Mouse (Mus musculus) heart, adult 9 months (tissue): ENCODE measurements around the gene Rnaseh2c.

Experiments
- DNase-seq, 2 experiments: peaks; one replicate each; pipeline ENCODE4 v3.0.0; 2022; ENCODE audit warnings: low spot score in 2 of 2

Rnaseh2c gene

DNA sequence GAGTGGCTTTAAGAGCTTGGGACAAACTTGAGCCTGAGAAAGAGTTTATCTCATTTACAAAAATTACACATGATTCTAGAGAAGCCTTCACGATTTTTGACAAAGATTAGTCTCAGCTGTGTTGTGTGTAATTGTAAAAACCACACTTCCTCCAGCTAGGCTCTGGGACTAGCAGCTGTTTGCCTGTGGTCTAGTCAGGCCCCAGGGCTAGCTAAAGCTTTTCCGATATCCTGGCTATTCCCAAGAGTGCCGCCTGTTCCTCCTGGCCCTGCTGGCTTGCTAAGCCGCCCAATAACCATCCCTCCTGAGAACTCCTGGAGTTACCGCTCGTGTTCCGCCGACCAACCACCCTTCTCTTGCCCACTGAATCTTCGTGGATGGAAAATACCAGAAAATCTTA is 30.4 kb downstream of the Rnaseh2c start:
- DNase-seq, result no peak

DNA sequence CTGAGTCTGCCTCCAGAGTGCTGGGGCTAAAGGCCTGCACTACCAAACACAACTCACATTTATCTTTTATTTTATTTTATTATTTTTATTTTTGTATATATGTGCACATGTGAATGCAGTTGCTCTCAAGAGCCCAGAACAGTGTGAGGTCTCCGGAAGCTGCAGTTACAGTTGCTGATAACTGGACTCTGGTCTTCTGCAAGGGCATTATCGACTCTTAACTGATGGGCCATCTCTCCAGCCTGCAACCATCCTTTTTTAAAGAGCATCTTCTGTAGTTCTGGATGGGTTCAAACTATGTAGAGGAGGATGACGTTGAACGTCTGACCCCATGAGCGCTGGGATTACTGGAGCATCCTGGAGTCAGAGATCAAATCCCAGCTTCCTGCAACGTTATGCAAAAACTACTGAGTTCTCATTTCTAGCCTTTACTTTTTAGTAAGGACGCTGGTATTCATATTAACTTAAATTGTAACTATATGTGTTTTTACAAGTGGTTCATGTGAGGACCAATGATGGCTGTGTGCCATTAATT is 34.4 kb downstream of the Rnaseh2c start:
- DNase-seq, result no peak

DNA sequence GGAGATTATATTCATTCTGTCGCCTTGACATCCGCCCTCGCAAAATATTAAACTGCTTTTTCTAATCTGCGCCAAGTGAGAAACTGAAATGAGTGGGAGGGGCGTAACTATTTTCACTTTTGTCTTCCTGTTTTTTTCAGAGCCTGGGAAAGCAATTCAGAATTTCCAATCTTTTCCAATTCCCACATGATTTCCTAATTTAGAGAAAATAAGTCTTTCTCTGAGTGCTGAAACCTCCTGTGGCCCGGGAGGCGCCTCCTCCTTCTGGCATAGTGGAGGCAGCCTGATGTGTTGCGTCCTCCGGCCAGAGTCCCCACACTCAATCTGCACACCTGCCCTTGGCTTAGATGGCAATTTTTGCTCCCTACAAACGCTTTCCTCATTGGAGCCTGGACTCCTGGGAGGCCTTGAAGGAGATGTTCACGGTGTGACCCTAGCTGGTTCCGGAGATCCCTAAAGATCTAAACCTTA is 34.9 kb downstream of the Rnaseh2c start:
- DNase-seq, result peak; percentile 78 to 80

DNA sequence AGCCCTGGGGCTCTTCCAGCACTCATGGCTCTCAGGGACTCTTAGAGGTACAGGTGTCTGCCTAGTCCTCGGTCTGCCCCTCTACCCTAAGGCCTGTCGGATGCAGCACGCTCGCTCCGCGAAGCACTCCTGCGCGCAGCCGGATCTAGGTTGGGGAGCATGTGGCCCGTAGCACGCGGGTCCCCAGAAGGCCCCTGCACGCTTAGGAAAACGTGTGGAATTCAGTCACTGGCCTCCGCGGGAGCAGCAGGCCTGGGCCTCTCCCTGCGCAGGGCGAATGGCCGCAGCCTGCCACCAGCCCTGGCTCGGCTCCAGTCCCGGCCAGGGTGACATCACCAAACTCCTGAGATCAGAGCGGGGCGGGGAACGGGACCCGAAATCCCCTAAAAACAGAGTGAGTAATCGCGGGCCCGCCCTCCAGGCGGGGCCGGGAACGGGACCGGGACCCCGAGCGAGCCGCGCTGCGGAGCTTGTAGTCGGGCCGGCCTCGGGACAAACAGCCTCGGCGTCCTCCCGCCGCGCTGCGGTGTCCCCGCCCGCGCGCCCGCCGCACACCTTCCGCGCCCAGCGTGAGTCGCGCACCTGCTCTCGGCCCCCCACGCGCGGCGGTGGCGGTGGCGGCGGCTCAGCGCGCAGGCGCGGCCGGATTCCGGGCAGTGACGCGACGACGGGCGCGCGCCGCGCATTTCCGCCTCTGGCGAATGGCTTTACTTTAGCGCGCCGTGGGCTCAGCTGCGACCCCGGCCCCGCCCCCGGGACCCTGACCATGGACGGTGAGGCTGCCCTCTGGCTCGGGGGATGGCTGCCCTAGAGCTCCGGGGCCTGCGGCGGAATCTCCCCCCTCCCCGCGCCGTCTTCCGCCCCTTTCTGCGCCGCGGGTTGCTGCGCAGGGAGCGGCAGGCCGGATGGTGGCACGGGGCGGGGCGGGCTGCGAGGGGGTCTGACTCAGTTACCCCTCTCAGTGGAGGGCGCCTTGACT is 35.7 kb downstream of the Rnaseh2c start, which contains the start of gene Rela:
Gene Rela, plus strand, starts transcription at position 415 of the 979 bp plus-strand sequence.
- peak; percentile 94 to 95 for DNase-seq

DNA sequence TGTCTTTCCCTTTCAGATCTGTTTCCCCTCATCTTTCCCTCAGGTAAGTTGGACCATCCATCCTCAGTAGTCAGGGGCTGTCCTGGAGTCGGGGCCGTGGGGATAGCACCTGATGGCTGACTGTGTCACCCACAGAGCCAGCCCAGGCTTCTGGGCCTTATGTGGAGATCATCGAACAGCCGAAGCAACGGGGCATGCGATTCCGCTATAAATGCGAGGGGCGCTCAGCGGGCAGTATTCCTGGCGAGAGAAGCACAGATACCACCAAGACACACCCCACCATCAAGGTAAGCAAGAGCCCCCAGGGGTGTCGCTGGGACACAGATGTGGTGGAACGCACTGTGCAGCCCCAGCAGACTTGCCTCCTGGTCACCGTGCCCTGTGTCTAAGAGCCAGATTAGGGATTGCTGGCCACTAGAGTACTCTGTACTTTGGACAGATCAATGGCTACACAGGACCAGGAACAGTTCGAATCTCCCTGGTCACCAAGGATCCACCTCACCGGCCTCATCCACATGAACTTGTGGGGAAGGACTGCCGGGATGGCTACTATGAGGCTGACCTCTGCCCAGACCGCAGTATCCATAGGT is 36.8 kb downstream of the Rnaseh2c start:
- no peak for DNase-seq

DNA sequence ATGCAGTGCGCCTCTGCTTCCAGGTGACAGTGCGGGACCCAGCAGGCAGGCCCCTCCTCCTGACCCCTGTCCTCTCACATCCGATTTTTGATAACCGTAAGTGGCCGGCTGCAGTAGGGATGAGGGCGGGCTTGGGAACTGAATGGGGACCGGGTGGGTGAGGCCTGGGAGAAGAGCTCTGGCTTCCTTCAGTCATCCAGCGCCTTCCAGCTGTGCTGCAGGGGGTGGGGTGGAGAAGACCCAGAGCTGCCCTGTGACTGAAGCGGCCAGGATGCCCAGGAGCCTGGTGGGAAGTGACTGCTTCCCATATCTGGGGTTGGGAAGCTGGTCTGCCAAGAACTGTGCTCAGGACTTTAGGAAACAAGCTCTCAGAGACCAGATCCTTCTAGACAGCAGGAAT is 38.7 kb downstream of the Rnaseh2c start:
- DNase-seq, result no peak

DNA sequence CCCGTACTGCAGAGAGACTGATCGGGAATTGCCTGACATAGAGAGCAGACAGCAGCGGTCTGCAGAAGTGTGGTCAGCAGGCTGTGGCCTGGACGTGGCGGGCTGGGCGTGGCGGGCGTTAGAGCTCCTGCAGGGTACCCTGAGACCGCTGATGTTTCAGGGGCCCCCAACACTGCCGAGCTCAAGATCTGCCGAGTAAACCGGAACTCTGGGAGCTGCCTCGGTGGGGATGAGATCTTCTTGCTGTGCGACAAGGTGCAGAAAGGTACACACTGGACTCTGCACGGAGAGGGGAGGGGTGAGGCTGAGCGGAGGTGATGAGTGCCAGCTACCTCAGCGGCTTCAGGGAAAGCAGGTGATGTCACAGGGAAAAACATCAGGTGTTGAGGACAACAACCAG is 39.3 kb downstream of the Rnaseh2c start:
- no peak for DNase-seq

DNA sequence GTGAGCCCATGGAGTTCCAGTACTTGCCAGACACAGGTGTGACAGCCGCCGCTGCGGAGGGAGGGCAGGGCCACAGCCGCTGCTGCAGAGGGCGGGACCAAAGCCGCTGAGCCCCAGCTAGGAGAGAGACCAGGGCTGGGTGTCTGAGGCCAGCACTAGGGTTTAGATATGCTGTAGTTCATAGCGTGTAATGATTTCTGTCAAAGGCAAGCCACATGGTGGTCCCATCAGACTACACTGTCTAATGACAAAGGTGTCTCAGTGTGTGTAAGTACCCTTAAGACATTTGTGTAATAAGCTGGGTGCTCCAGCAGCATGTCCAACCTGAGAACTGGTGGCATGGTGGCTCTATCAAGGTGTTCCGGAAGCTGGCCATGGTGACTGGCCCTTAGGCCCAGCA is 40.0 kb downstream of the Rnaseh2c start:
- DNase-seq, result no peak

DNA sequence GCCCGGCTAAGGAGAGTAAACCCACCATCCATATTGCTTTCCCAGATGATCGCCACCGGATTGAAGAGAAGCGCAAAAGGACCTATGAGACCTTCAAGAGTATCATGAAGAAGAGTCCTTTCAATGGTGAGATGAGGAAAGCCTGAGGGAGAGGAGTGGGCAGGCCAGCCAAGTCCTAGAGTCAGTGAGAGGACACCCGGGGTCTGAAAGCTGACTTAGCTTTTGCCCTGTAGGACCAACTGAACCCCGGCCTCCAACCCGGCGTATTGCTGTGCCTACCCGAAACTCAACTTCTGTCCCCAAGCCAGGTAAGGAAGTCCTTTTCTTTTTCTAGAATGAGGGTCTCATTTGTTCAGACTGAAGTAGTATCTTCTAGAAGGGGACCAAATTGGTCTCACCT is 43.6 kb downstream of the Rnaseh2c start:
- no peak for DNase-seq

DNA sequence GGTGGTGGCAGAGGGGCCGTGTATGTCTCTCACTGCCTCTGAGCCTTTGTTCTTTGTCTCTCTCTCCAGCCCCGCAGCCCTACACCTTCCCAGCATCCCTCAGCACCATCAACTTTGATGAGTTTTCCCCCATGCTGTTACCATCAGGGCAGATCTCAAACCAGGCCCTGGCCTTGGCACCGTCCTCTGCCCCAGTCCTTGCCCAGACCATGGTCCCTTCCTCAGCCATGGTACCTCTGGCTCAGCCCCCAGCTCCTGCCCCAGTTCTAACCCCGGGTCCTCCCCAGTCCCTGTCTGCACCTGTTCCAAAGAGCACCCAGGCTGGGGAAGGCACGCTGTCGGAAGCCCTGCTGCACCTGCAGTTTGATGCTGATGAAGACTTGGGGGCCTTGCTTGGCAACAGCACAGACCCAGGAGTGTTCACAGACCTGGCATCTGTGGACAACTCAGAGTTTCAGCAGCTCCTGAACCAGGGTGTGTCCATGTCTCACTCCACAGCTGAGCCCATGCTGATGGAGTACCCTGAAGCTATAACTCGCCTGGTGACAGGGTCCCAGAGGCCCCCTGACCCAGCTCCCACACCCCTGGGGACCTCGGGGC is 45.2 kb downstream of the Rnaseh2c start:
- DNase-seq, result no peak

DNA sequence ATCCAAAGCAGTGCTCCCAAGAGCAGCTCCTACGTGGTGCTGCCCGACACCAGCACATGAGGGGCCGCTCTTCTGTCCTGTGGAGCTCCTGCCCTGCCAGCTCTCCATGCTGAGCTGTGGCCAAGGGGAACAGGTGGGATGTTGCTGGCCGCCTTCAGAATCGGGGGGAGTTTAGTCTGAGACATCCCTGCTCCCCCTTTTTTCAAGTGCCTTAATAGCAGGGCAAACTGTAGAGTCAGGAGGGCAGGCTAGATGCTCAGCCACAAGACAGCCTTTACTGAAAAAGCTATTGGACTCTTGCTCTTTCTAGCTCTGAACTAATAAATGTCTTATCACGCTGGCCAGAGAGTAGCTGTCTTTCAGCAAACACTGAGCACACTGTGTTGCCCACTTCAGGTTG is 46.1 kb downstream of the Rnaseh2c start:
- DNase-seq, result no peak

DNA sequence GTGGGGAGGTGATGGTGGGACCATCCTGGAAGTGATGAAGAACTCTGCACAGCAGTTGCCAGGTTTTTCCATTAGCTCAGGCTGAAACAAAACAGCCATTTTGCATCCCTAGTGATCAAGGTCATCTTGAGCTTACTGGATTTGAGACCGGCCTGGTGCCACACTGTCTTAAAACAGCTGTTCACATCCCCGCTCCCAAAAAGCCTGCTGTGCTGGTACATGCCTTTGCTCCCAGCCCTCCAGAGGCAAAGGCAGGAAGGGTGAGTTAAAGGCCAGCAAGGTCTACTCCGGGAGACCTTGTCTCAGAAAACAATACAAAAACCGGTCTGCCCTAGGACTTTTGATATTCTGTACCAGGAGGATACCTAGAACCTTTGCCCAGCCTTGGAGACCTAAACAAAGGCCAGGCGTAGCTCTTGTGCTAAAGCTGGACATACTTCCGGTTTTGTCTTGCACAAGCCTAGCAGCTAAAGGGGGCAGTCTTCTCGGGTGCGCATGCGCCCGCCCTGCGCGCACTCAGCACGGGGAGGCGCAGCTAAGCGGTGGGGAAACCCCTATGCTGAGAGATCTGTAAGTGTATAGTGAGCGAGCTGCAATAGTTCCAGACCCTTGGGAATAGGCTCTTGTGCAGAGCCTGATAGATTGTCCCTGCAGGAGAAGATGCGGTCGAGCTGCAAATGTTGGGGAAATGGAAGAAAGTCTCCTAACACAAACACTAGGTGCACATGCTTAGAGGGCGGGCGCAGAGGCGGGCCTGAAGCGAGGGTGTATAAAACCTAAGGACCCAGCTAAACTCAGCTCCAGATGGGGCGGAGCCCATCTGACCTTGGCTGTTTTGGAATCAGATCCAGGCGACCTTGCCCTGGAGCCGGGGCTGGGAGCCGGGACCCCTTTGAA is 47.0 kb downstream of the Rnaseh2c start:
- DNase-seq, result peak; percentile 90 to 91

DNA sequence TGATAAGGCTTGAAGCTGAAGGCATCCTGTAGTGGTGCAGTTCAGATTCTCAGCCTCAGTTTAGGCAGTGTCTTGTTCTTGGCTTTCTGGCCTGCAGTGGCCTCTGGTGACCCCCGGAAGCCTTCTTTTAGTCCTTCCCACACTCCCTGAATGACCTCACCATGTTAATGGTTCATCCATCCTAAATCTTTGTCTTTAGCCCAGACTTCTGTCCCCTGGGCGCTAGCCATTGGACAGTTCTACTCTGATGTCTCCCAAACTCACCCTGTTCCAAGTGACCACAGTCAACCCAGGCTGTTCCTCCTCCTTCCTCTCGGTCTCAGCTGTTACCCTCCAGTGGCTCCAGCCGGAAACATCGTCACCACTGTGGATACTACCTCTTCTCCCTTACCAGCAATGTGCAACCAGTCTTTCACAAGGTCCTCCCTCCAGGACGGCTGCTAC is 47.6 kb downstream of the Rnaseh2c start:
- peak; percentile 75 to 85 for DNase-seq

DNA sequence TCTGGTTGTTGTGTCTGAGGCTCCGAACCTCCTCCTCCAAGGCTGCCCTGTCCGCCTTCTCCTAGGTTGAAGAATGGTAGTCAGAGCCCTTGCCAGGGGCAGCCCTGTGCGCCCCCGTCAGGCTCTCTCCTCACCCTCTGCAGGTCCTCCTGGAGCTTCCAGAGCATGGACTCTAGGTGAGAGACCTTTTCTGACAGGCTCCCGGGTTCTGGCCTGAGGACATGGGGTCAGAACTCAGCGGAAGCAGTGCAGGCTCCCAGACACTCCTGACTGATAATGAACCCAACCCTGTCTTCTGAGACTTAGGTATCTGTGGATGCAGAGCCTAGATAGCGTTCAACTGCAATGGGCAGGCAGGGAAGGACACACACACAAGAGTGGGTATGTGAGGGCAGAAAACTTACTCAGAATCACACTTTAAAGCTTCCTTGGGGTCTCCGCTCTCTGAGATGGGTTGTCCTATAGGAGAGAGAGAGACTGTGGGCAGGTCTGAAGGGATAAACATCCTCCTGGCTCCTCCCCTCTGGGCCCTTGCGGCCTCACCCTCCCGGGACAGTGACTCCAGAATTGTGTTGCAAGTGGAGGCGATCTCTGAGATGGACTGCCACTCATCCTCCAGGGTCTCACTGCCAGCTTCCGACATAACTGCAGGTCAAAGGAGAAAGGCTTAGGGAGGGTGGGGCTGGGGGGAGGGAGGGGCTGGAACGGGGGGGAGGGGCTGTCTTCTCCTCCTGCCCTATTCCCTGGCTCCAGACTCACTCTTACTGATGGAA is 50.0 kb downstream of the Rnaseh2c start:
- no peak for DNase-seq

DNA sequence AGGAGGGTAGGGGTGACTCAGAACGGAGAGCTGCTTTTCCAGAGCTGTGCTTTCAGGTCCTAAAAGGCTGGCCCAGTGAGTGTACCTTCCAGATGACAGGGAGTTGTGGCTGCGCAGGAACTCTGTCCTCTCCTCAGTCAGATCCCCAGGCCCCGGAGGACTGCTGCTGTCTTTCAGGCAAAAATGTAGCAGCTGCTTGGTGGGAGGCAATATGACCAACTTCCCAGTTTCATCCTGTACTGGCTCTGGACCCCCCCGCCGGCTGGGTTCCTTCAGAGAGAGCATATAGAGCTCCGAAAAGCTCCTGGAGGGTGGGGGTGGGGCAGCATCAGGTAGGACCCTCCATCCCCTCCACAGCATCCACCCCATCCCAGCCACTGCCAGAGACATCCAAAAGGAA is 50.9 kb downstream of the Rnaseh2c start:
- no peak for DNase-seq

DNA sequence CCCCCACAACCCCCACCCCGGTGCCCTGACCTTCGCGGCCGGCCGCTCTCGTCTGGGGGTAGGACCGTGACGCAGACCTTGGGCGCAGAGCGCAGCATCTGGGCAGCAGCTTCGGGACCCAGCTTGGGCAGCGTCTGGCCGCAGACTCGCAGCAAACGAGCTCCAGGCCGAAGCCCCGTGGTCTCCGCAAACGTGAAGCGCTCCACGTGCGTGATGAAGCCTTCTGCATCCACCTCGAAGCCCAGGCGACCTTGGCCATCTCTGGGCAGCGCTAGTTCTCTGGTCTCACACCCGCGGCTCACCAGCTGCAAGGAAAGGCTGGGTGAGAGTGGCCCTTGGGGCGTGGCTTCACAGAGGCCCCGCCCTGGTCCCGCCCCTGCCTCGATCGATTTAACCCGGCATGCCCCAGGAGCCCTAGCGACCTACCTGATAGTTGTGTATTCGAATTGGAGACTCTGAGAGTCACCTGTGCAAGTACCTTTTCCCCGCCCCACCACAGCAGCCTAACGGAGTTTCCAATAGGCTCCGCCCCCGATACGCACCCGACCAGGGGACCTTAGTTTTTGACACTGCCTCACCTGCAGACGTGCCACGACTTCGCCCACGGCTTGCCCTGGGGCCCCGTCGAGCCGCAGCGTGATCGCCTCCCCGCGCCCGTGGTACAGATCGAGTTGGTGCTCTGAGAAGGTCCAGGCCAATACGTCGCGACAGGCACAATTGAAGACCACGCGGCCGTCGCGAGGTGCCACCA is 52.5 kb downstream of the Rnaseh2c start:
- DNase-seq, result no peak

DNA sequence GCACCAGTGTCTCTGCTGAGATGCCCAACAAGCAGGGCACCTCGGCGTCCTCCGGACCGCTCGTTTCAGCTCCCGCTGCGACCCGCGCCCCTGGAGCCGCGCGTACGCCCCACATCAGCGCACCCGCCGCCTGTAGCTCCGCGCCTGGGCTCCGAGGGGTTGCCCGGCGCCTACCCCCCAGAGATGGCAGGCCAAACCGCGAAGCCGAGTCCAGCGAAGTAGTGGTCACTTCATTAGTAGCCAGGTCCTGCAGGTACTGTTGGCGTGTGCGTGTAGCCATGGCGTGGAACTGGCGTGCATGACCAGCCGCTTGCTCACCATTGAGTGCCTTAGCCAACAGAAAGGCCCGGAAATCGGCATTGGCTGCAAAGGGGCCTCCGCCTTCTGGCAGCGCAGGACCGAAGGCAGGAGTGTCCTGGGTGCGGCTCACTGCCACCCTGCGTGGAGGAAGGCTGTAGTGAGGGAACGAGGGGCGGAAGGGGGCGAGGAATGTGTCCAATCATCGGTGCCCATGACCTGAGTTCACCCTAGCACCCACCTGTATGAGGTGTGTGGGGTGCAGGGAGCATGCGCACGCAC is 53.1 kb downstream of the Rnaseh2c start:
- no peak for DNase-seq
